Mouse (Mus musculus) erythroblast, embryonic 14.5 days (primary cell): ENCODE measurements around the gene Sox30.

Experiments
- GATA1 ChIP-seq: IDR thresholded peaks from 2 replicates; pipeline ENCODE4 v1.6.1; 2012; ENCODE audit warnings: low read length, inconsistent platforms, mixed read lengths
- TAL1 ChIP-seq: IDR thresholded peaks from 3 replicates; pipeline ENCODE4 v1.6.1; 2012; ENCODE audit warnings: low read length, inconsistent platforms, mixed read lengths

- TF ChIP-seq GATA1: no peak
- TF ChIP-seq TAL1: no peak
Measured at GRCm38 (mm10) chr11:46062569-46062968, 82.5 kb downstream of the Sox30 start.
